In genomic region chr14:103850071-103850845, GRCm38 (mm10) we compare ENCODE assay signal across 21 mouse cellular contexts. TPM values are rescaled to one million over a fixed set of nuclear protein-coding genes. Genes with fewer than 3 reads are reported as not detected.
DNase-seq lines count a peak whose midpoint lies in the region; ATAC-seq lines count a peak whose summit lies in the region.
"Had no signal": no experiment of that assay in that cellular context is flagged by ENCODE, and none has a peak within 500 bp of the region (broad histone marks: within the 10 kb centered on the region; RNA-seq: fewer than 3 reads in every experiment).

No protein-coding gene starts in this region.

- no peak overlapping the region for H3K4me3 ChIP-seq in forebrain, embryonic 12.5 days (replicated peaks)
- H3K4me3 ChIP-seq: embryonic facial prominence, embryonic 10.5 days; erythroblast, embryonic 14.5 days; hindbrain, embryonic 12.5 days; kidney, embryonic 15.5 days; limb, embryonic 10.5 days; neural tube, embryonic 13.5 days; stomach, embryonic 15.5 days had no signal

- peaks cover 7% of the 10 kb centered on the region; the same call in 1 of the 2 replicates for H3K4me1 ChIP-seq in forebrain, embryonic 12.5 days
- H3K4me1 ChIP-seq: embryonic facial prominence, embryonic 10.5 days; hindbrain, embryonic 12.5 days; kidney, embryonic 15.5 days; limb, embryonic 10.5 days; stomach, embryonic 15.5 days had no signal

- intact Hi-C loops in heart, postnatal 10 days (cut with DNase I) = no loop called here
- intact Hi-C loops in left cerebral cortex, postnatal 14 days (cut with DNase I) = no loop called here

- H3K36me3 ChIP-seq in forebrain, embryonic 12.5 days (replicated peaks) = no peaks in the 10 kb centered on the region
- H3K36me3 ChIP-seq: embryonic facial prominence, embryonic 10.5 days; hindbrain, embryonic 12.5 days; kidney, embryonic 15.5 days; limb, embryonic 10.5 days; neural tube, embryonic 13.5 days; stomach, embryonic 15.5 days had no signal

- no peak overlapping the region for H3K27ac ChIP-seq in forebrain, embryonic 12.5 days
- H3K27ac ChIP-seq: embryonic facial prominence, embryonic 10.5 days; hindbrain, embryonic 12.5 days; kidney, embryonic 15.5 days; limb, embryonic 10.5 days; liver, embryonic 14.5 days; neural tube, embryonic 13.5 days; stomach, embryonic 15.5 days had no signal

- H3K9ac ChIP-seq in forebrain, embryonic 12.5 days = no peak overlapping the region
- H3K9ac ChIP-seq: hindbrain, embryonic 12.5 days; kidney, embryonic 15.5 days; liver, embryonic 14.5 days; neural tube, embryonic 13.5 days; stomach, embryonic 15.5 days had no signal

- no peaks in the 10 kb centered on the region for H3K27me3 ChIP-seq in forebrain, embryonic 12.5 days
- H3K27me3 ChIP-seq: hindbrain, embryonic 12.5 days; neural tube, embryonic 13.5 days; stomach, embryonic 15.5 days had no signal

- H3K9me3 ChIP-seq in forebrain, embryonic 12.5 days = no peaks in the 10 kb centered on the region
- H3K9me3 ChIP-seq: embryonic facial prominence, embryonic 10.5 days; hindbrain, embryonic 12.5 days; kidney, embryonic 15.5 days; limb, embryonic 10.5 days; neural tube, embryonic 13.5 days; stomach, embryonic 15.5 days had no signal

- no peak overlapping the region for H3K4me2 ChIP-seq in forebrain, embryonic 12.5 days
- H3K4me2 ChIP-seq: hindbrain, embryonic 12.5 days; kidney, embryonic 15.5 days; neural tube, embryonic 13.5 days; stomach, embryonic 15.5 days had no signal

- 65% methylated on average over 7 of the region's 7 CpGs for WGBS in forebrain, embryonic 12.5 days

- peak; percentile 76 for DNase-seq in heart, adult 11 months
- no peak for DNase-seq in heart, postnatal 10 days
- DNase-seq in CD4-positive helper T cell, adult 2 months (ENCODE audit: low read depth, low spot score) = peak; percentile 12
- no peak for DNase-seq in ovary, postnatal 14 days (ENCODE audit: low spot score)
- DNase-seq in left cerebral cortex, postnatal 14 days (ENCODE audit: low spot score in 2 of 2) = no peak
- DNase-seq: adrenal gland, postnatal 10 days; cerebellum, adult 2 months; layer of hippocampus, postnatal 36 days; thymus, postnatal 25 days had no signal

- peak; percentile 49; the same call in 1 of the 2 replicates for ATAC-seq in forebrain, embryonic 12.5 days (ENCODE audit: low FRiP score)
- ATAC-seq in inflammation-experienced regulatory T-cells, adult 6 months = peak; percentile 60
- ATAC-seq: lung, postnatal 0 days had no signal

RNA-seq across cellular contexts. Expression of gene Ednrb, which starts 6.1 kb away (rescaled TPM):
- 10 to 100 TPM; 29.9 to 32.3 TPM for total RNA-seq in heart, postnatal 10 days (2021)
- 67.9 and 76.1 TPM in 2 replicates for polyA plus RNA-seq in forebrain, embryonic 12.5 days (2016; fragmentation: Nextera tagmentation; extraction: Ambion mirVana)
- not detected for polyA plus RNA-seq in inflammation-experienced regulatory T-cells, adult 6 months (2017; shearing (Covaris generic))
- total RNA-seq in left cerebral cortex, postnatal 14 days (2021) = 10 to 100 TPM; 62.8 to 67.0 TPM
- polyA plus RNA-seq: C2C12 had no signal

Comparison
In these comparisons a context has a peak if more than half of its experiments do, and no peak if none do; other contexts are left out.
1. DNase-seq: peak in heart, adult 11 months (single experiment) and CD4-positive helper T cell, adult 2 months (single experiment); none in heart, postnatal 10 days (0 of 2), ovary, postnatal 14 days (single experiment) and left cerebral cortex, postnatal 14 days (0 of 2).